Mouse (Mus musculus) C2C12 (cell line): ENCODE results near the gene Hspb8. TPM values are rescaled to one million over a fixed set of nuclear protein-coding genes. Genes with fewer than 3 reads are reported as not detected.

Source experiments
- H3K27me3 ChIP-seq: one replicate; pipeline ENCODE4 v1.6.1; 2011; ENCODE audit not compliant: control insufficient read depth, insufficient read depth, insufficient read length
- H3K36me3 ChIP-seq: one replicate; pipeline ENCODE4 v1.6.1; 2011; ENCODE audit not compliant: control insufficient read depth, insufficient read depth
- H3K4me3 ChIP-seq: one replicate; pipeline ENCODE4 v1.5.1; 2011; ENCODE audit warnings: mild to moderate bottlenecking, control low read depth; ENCODE audit not compliant: poor library complexity, insufficient read depth, severe bottlenecking
- H3K79me2 ChIP-seq: one replicate; pipeline ENCODE4 v1.6.1; 2011; ENCODE audit not compliant: control insufficient read depth, insufficient read depth
- H3K79me3 ChIP-seq: one replicate; pipeline ENCODE4 v1.6.1; 2011; ENCODE audit warnings: low read depth, control low read depth
- H3ac ChIP-seq: one replicate; pipeline ENCODE3; 2011; ENCODE audit warnings: low read depth; ENCODE audit not compliant: control insufficient read depth, insufficient read length
- CEBPB ChIP-seq: IDR thresholded peaks from one replicate; pipeline ENCODE4 v1.6.1; 2011; ENCODE audit warnings: low read depth, mild to moderate bottlenecking, control low read depth, moderate library complexity
- CTCF ChIP-seq: IDR thresholded peaks from one replicate; pipeline ENCODE4 v1.5.1; 2011; ENCODE audit not compliant: control insufficient read depth, insufficient read depth, insufficient read length
- FOSL1 ChIP-seq: IDR thresholded peaks from one replicate; pipeline ENCODE4 v1.8.0; 2011; ENCODE audit warnings: mild to moderate bottlenecking, low read length; ENCODE audit not compliant: poor library complexity, insufficient read depth, severe bottlenecking
- MAX ChIP-seq: IDR thresholded peaks from one replicate; pipeline ENCODE4 v1.6.1; 2011; ENCODE audit warnings: mild to moderate bottlenecking, control low read depth
- MYOD1 ChIP-seq: IDR thresholded peaks from one replicate; pipeline ENCODE4 v1.6.1; 2011; ENCODE audit warnings: low read depth; ENCODE audit not compliant: control insufficient read depth, insufficient read length
- MYOG ChIP-seq: IDR thresholded peaks from one replicate; pipeline ENCODE4 v1.6.1; 2011; ENCODE audit not compliant: control insufficient read depth, insufficient read length; ENCODE audit errors: extremely low read depth
- USF1 ChIP-seq: IDR thresholded peaks from one replicate; pipeline ENCODE4 v1.6.1; 2011; ENCODE audit warnings: low read depth, mild to moderate bottlenecking, control low read depth, moderate library complexity
- long read RNA-seq, 2 experiments: library from polyadenylated mRNA; unstranded; transcript quantifications; one replicate each; pipeline ENCODE4 v2.0.0; 2019 to 2020
- polyA plus RNA-seq: library from polyadenylated mRNA; unstranded; fragments of >200 nt; fragmentation: generic; extraction: Trizol; gene quantifications from one replicate; pipeline ENCODE4 v1.2.1, GENCODE M21; 2012; ENCODE audit warnings: missing spikeins

Gene Hspb8
- 58.6 TPM for polyA plus RNA-seq
- long read RNA-seq, experiment 1, transcript Hspb8-201 (3 exons, 1,816 nt) = major isoform, 123 of 129 reads
- long read RNA-seq, experiment 1, partial matches to known transcripts = 4 of 129 reads
- long read RNA-seq, experiment 1, other reads (novel, unspliced or antisense) = 2 of 129 reads
- long read RNA-seq, experiment 2, transcript Hspb8-201 (3 exons, 1,816 nt) = major isoform, 730 of 733 reads
- long read RNA-seq, experiment 2, partial matches to known transcripts = 0 of 733 reads
- long read RNA-seq, experiment 2, other reads (novel, unspliced or antisense) = 3 of 733 reads

DNA sequence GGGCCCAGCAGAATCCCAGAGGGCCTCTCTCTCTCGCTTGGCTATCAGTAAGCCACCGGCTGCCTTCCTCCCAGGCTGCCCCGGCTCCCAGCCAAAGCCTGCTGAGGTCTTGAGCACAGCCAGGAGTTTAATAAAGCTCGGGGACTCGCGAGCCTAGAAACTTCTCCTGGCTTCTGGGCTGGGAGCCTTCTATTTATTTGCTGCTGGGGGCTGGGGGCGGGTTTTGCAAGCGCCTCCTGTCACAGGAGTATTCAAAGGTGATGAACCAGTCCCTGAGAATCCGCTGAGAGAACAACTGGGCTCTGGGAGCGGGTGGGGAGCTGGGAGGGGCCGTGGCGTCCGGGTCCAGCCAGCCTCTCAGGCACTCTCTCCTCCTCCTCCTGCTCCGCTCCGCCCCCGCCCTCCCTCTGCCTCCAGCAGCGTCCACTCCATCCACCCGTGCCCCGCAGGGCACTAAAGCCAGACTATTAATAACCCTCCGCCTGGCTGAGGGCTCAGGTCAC is at the start of gene Hspb8:
Gene Hspb8 (minus strand): TSS at position 166 of the 503 bp plus-strand sequence.
- peaks cover 22% of the 10 kb centered on the region for H3K79me3 ChIP-seq

DNA sequence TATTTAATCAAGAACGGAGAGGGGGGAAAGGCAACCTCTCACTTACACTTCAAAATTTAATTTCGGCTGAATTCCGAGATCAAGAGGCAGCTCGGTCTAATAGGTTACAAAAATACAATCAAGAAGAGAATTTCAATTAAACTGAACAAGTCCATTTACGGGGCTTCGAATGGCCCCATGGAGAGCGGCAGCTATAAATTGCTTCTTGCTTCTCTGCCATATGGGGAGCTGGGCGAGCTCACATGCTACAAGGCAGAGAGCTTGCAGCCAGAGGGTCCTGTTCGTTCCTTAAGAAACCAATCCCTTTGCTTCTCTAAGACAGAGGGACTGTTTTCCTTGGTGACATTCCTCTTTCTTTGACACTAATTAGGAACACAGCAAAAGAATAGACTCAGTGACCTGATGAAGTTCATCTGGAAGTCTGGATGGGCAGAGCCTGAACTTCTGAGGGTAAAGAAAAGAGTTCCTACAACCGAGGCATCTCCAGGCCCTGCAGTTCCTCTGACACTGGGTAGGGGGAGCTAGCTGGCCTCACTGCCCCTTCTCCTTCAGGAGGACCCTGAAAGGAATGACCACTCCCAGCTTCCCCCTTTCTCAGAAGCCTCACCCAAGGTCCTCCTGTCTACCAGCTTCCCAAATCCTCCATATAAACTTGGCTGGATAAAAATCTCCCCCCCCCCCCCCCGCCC is 38.8 kb upstream of the Hspb8 start:
- TF ChIP-seq MYOD1 = no peak
- TF ChIP-seq MYOG = no peak
- no peak for TF ChIP-seq USF1
- no peak for TF ChIP-seq MAX
- TF ChIP-seq CTCF = no peak
- TF ChIP-seq CEBPB = no peak
- TF ChIP-seq FOSL1 = no peak
- H3K79me3 ChIP-seq = no peaks in the 10 kb centered on the region
- H3K36me3 ChIP-seq = no peaks in the 10 kb centered on the region
- no peaks in the 10 kb centered on the region for H3K27me3 ChIP-seq
- no peaks in the 10 kb centered on the region for H3K79me2 ChIP-seq
- no peak overlapping the region for H3ac ChIP-seq
- no peak overlapping the region for H3K4me3 ChIP-seq

More for the DNA sequence above, at the start of gene Hspb8:
- H3K4me3 ChIP-seq = peak within 1 kb of the TSS; percentile 42
- H3K36me3 ChIP-seq = peaks cover 6% of the 10 kb centered on the region
- H3K79me2 ChIP-seq = peaks cover 45% of the 10 kb centered on the region
- TF ChIP-seq MYOD1 (no peak), MYOG (no peak), FOSL1 (no peak), CEBPB (no peak), CTCF (no peak), MAX (no peak), USF1 (no peak)
- H3K27me3 ChIP-seq = no peaks in the 10 kb centered on the region
- H3ac ChIP-seq = peak within 1 kb of the TSS; percentile 72

DNA sequence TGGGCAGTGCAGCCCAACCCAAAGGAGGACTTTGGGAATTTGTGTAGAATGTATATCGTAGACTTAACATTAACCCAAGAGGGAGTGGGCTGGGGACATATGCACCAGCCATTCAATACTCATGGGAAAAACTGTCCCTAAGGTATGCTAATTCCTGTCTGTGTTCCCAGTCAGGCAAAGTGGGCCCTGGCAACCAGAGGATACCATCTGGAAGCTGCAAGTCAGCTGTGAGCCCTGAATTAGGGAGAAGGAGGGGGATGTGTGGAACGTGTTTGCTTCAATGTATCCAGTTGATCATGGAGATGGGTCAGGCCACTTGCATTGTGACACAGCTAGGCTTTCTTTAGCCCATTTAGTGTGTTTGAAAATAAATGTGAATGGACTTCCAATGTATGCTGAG is 37.3 kb upstream of the Hspb8 start:
- Histone ChIP-seq H3K36me3 (no peaks in the 10 kb centered on the region), H3K79me3 (no peaks in the 10 kb centered on the region), H3K27me3 (no peaks in the 10 kb centered on the region), H3ac (no peak overlapping the region), H3K4me3 (no peak overlapping the region), H3K79me2 (no peaks in the 10 kb centered on the region)
- TF ChIP-seq CTCF (no peak), CEBPB (no peak), MYOG (no peak), MAX (no peak), MYOD1 (no peak), FOSL1 (no peak), USF1 (no peak)

DNA sequence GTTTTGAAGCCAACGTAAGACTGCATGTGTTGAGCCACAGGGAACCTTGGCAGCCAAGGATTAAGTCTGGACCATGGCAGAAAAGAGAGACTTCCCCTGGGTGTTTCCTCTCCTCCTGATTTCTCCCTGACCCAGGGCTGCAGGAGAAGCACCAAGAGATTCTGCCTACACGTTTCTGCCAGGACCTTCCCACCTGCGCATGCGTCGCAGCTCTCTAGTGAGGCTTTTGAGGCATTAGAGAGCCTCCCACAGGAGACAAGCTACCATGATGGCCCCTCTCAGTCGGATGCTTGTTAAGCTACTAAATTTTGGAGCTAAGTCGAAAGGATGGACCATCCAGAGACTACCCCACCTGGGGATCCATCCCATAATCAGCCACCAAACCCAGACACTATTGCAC is 35.1 kb upstream of the Hspb8 start:
- Histone ChIP-seq H3K27me3 (no peaks in the 10 kb centered on the region), H3K4me3 (no peak overlapping the region)
- TF ChIP-seq CEBPB (no peak), MAX (no peak), FOSL1 (no peak), MYOG (no peak), USF1 (no peak), CTCF (no peak), MYOD1 (no peak)

DNA sequence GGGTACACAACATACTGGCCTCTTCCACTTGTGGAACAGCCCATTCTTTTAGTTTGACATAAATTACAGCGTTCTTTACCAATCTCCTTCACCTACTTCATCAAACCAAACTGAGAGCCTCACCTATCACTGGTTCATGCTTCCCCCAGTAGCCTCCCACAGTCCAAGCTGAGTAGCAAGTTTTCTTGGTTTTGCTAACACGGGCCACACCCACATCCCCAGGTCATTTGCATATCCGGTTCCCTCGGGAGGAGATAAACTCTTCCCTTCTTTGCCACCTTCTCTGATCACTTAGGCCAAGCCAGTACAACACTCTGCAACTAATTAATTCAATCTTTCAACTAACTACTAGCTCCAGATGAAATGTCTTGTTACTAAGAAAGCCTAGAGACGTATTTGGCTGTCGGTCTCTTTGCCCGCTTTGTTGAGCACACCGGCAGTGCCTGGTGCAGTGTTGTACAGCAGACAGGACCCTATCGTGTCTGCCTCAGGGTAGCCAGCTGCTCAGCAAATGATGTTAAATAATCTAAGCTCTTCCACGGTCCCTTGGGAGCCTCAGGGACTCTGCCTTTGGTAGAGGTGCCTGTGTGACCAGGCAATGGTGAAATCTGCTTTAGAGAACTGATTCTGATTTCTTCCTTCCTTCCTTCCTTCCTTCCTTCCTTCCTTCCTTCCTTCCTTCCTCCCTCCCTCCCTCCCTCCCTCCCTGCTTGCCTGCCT is 34.3 kb upstream of the Hspb8 start:
- Histone ChIP-seq H3K79me2 (no peaks in the 10 kb centered on the region), H3K36me3 (no peaks in the 10 kb centered on the region), H3K79me3 (no peaks in the 10 kb centered on the region), H3ac (no peak overlapping the region), H3K27me3 (no peaks in the 10 kb centered on the region), H3K4me3 (no peak overlapping the region)
- TF ChIP-seq MYOG = no peak
- TF ChIP-seq USF1 = no peak
- no peak for TF ChIP-seq CTCF
- TF ChIP-seq MYOD1 = no peak
- no peak for TF ChIP-seq CEBPB
- TF ChIP-seq MAX = no peak
- no peak for TF ChIP-seq FOSL1

More for the DNA sequence above, 35.1 kb upstream of the Hspb8 start:
- H3ac ChIP-seq = no peak overlapping the region
- no peaks in the 10 kb centered on the region for H3K79me2 ChIP-seq
- H3K36me3 ChIP-seq = no peaks in the 10 kb centered on the region
- no peaks in the 10 kb centered on the region for H3K79me3 ChIP-seq
